Mouse (Mus musculus) left cerebral cortex, adult 8-10 months (tissue): ENCODE measurements around the gene Gm20388. TPM values are rescaled to one million over a fixed set of nuclear protein-coding genes. Genes with fewer than 3 reads are reported as not detected.
"Not testable (repeated sequence)": the region's sequence is repeated elsewhere in the genome, so short reads cannot be mapped to it uniquely, and the experiment has no call there.

Experiments used
- DNase-seq, 2 experiments: peaks; one replicate each; pipeline ENCODE4 v3.0.0; 2022; ENCODE audit warnings: low spot score in 2 of 2
- total RNA-seq, 4 experiments: library from RNA; stranded (reverse); gene quantifications; 2 replicates each; pipeline ENCODE4 v1.2.4; 2022

Gene Gm20388
- total RNA-seq, 4 experiments from 2014 or later, result 10.4 to 20.8 (median 16.4) TPM

DNA sequence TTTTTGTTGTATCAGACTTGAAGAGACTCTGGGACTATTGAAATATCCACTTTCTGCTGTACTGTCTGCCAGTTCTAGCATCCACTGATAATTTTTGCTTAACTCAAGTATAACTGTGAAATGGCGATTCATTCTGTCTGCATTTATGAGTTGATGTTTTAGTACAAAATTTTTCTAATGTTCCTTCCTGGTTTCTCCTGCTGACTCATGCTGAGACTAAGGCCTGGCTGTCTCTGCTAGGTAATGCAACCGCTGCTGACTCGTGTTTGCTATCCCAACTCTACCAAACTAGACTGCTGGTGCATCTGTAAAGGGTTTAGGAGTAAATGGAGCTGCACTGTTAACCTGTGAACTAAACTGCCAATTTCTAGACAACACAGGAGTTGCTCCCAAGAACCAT lies 3556.8 kb downstream of the Gm20388 start:
- no peak for DNase-seq

DNA sequence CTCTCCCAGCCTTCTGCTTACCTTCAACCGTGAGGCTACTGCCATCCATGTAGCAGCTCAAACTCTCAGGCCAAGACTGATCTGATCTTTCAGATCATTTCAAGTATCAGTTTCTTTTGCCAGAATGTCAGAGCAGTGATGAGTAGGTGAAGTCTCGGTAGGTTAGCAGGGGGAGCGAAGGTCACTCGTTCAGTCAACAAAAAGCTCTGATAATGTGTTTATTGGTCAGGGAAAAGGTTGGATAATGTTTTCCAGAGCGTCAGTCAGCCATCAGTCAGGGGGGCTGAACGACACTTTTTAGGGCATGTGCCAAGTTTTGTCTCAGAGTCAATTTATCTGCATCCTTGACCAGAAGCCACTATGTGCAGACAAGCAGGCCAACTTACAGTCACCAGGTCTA lies 3562.3 kb downstream of the Gm20388 start:
- not testable (repeated sequence) for DNase-seq

DNA sequence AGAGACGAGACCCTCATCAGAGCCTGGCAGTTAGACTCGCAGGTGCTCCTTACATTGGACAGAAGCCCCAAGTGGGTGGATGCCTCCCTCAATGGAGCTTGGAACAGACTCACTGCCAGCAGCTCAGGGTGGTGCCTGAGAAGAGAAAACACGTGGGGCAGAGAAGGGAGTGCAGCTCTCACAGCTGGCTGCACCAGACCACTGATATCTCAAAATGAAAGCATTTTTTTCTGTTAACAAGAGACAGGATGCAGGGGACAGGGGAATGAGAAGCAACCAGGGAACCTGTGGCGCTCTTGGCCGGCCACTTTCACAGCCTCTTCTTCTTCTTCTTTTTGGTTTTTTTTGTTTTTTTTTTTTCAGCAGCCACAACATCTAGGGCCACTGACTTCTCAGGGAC lies 3563.9 kb downstream of the Gm20388 start:
- not testable (repeated sequence) for DNase-seq

DNA sequence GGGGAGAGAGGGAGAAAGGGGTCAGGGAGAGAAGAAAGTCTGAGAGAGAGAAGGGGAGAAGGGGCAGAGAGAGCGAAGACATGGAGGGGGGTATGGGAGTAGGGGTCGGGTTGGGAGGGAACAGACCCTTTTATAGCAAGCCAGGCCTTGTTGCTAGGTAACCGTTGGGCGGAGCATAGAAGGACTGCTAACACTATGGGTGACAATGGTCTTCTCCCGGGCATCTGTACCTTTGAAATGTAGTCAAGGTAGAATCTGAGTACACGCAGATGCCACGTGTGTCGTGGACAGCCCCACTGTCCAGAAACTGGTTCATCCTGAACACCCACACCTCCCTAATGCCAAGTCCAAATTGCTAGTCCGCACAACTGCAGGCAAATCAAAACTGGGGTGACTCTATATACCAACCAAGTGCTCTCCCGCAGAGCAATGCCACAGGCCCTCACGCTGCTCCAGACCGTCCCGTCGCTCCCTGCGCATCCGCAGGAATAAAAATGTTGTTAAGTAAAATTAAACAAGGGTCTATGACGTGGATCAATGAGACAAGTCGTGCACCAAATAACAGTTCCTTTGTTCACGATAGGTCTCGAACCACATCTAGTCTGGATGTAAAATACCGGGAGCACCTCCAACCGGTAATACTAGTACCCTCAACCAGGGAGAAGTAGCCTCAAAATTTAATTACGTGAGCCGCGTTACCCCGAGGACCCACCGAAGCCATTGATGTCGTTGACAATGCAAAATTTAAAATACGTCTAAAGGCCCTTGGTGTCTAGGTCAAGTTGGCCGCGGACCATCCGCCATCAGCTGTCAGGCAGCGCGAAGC lies 3566.5 kb downstream of the Gm20388 start:
- DNase-seq, result no peak

DNA sequence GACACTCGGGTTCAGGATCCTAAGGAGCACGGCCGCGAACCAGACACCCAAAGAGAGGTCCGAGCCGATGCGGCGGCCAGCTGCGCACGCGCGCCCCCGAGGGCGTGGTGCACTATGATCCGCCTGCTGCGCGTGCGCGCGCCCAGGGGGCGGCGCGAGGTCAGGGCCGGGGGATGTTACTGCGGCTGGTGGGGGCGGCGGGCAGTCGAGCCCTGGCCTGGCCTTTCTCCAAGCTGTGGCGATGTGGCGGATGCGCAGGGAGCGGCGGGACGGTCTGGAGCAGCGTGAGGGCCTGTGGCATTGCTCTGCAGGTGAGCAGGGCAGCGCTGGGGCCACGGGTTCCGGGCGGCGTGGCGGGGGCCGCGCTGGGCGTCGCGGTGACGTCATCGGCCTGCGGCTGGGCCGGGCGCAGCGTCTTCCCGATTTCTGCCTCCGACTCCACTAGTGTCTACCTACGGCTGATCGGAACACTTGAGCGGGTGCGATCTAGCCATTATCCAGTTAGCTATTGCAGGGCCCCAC lies 3567.2 kb downstream of the Gm20388 start, which contains the start of gene Afg3l1:
Gene Afg3l1 (plus strand): TSS at position 167 of the 522 bp plus-strand sequence.
- peak; percentile 91 to 95 for DNase-seq

DNA sequence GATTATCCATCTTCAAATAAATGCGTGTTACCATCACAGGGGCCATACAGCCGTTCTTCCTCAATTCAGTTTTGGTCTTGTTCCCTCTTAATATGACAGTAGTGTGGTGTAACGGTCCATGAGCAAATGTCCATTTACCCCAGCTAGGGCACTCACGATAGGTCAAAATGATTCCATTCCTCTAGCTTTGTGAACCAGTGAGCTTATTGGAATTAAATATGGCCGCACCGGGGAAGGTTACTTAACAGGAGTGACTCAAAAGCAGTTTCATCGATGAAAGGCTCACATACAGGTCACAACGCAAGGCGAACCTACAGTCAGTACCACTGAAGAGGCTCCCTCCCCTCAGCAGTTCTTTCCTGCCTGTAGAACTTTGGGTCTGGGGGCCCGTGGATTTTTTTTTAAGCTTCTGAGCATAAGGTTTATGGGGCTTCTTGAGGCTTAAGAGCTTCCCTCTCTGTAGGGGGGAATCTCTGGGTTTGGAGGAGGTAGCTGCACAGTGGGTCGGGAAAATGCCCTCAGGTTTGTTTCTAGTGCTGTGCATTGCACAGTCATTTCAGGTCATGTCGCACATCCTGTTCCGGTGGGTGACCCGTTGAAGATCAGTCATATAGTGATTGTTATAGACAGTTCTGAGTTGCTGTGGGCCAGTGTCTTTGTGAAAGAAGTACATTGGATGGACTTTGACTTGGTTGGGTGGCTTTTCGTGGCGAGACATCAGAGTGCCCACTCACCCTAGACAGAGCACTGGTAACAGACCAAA lies 3568.0 kb downstream of the Gm20388 start:
- peak in 1 of 2 experiments; percentile 14 for DNase-seq

DNA sequence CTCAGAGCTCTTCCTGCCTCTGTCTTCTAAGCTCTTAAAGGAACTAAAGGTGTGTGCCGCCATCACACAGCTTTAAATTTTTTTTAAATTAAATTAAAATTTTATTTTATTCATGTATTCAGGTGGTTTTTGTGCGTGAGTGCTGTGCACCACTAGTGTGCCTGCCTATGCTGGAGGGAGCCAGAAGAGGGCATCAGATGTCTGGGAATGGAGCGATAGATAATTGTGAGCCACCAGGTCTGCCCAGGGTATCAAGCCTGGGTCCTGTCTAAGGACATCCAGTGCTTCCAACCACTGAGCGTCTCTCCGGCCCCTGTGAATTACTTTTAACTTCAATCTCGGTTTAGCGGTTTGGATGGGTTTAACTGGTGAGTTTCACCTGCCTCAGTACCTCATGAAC lies 3572.0 kb downstream of the Gm20388 start:
- no peak for DNase-seq

DNA sequence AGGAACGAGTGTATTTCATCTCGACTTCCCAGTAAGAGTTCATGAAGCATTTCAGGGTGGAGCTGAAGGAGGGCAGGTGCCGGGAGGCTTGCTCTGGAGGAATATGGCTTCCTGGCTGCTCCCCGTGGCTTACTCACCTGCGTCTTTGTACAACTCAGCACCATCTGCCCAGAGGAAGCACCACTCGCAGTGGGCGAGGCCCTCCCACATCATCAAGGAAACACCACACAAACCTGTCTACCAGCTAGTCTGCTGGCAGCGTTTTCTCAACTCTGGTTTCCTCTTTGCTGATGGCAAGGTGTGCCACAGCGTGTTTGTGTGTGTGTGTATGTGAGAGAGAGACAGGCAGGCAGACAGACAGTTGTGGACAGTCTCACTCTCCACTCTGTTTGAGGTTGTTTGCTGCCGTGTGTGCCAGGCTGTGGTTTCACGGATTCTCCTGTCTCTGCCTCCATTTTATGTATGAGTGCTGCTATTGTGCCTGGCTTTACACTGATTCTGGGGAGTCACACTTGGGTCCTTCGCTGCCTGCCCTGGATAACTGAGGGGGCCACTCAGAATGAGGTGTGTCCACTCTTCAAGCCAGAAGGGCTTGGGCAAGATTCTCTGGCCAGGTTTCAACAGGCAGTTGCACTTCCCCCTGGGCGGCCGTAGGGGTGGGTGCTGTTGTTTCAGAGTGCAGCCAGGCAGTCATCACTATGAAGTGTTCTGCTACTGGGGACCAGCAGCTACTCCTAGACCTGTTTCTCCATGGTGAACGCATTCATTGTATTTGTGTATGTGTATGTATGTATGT lies 3580.8 kb downstream of the Gm20388 start:
- DNase-seq, result no peak

DNA sequence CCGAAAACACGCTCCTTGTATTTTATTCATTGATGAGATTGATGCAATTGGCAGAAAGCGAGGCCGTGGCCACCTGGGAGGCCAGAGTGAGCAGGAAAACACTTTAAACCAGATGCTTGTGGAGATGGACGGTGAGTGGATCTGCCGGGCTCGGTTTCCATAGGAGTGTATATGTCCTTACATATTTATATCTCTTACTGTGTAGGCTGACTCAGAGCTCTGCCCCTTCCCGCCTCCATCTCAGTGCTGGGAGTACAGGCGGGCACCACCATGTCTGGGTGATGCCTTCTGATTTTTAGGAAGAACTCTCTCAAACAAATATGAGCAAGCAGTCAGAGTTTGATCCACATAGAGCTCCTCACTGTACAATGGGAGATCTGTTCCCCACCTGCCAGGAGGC lies 3582.3 kb downstream of the Gm20388 start:
- no peak for DNase-seq

DNA sequence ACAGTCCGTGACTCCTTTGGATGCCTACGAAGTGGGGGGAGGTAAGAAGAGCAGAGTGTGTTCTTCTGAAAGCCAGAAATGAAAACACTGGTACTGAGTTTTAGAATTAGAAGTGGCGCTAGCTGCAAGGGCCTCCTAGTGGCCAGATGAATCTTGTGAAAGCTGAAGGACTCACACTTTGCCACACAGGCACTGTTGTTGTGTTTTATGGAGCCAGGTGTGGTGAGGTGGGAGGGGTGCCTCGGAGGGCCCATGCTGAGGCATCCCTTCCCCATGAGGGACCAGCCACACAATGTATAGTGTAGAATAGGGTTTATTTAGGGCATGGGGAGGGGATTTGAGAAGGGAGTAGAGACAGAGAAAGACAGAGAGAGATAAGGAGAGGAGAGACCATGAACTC lies 3587.1 kb downstream of the Gm20388 start:
- no peak for DNase-seq

DNA sequence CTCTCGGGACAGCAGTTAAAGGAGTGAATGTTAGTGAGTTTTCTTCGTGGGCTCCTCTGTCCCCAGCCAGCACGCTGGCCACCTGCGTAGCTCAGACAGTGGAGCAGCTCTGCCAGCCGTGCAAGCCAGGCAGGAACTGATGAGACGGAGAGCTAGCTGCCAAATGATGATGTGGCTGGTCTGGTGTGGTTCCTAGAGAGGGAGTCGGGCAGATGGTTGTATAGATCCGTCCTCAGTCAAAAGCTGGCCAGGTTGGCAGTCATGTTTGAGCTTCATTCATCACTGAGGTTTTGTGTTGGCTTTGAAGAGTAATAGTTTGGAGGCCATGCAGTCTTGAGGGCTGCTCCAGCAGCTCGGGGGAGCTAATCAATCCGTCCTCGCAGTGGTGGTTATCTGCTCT lies 3588.3 kb downstream of the Gm20388 start:
- DNase-seq, result no peak

DNA sequence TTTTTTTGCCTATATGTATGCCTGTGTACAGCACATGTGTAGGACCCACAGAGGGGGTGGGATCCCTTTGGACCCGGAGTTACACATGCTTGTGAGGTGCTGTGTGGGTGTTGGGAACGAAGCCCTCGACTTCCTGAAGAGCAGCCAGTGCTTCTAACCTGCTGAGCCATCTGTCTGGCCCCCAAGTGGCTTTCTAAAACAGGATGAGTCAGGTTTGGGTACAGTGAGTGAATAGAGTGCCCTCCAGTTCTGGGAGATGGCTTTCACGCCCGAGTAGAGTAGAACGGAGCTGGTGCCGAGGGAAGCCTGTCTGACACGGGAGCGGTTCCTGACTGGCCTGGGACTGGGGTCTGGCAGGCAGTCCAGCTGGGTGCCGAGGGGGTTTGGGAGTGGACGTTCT lies 3588.9 kb downstream of the Gm20388 start:
- DNase-seq, result no peak

DNA sequence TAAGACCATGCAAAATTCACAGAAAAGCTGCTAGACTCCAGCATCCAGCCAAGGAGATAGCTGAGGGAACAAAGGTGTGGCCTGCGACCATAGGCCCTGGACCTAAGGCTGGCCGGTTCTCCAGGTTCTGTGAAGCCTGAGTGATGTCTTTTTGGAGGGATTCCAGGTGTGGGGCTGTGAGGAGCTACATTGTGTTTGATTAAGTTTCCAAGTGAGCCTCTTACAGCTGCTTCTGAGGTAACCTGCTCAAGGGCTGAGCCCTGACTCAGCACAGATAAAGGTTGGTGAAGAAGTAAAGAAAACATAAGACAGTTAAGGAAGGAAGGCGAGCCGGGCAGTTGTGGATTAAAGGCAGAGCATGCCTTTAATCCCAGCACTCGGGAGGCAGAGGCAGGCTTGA lies 3591.6 kb downstream of the Gm20388 start:
- no peak for DNase-seq

DNA sequence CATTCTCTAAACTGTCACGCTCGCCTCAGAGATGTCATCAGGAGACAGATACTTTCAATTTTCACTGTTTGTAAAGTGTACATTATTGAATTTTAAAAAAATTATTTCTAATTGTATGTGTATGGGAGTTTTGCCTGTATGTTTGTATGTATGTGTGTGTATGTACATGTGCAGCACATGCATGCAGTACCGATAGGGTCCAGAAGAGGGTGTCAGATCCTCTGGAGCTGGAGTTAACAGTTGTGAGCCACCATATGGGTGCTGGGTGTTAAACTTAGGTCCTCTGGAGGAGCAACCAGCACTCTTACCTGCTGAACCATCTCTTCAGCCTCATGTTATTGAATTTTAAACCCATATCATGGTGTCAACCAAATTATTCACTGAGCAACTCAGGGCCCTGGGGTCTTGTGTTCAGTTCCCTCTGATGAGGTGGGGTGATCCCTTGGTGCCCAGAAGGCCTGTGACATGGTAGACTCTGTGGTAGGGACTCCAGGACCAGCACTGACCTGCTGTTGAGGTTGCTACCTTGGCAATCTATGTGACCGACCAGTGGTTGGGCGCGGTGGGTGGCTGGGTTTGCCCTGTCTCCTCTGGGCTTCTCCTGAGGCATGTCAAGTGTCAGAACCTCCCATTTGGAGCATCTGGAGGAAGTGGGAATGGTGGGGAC lies 3593.3 kb downstream of the Gm20388 start:
- DNase-seq, result no peak

DNA sequence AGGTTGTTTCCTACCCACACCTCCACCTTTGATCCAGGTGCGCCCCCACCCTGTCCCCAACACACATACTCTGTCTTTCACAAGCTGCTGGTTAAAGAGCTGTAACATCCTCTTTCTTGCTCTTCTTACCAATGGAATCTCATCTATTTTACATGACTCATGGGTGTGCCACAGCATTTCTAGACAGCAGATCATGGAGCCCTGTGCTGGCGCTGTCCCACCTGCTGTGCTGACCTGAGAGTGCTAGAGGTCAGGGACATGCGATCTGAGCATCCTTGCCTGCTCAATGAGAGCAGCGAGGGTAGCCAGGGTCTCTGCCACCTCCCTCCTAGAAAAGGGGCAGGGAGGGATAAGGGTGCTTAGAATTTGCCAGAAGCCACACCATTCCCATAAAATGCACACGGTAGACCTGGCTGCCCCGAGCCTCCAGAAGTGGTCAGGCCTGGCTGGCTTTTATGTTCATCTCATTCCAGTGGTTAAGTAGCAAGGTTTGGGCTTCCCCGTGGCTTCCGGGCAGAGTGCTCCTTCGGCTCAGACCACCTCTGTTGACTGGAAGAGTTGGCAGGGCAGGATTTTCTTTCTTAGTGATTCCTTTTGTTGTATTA lies 3594.1 kb downstream of the Gm20388 start:
- DNase-seq, result no peak

DNA sequence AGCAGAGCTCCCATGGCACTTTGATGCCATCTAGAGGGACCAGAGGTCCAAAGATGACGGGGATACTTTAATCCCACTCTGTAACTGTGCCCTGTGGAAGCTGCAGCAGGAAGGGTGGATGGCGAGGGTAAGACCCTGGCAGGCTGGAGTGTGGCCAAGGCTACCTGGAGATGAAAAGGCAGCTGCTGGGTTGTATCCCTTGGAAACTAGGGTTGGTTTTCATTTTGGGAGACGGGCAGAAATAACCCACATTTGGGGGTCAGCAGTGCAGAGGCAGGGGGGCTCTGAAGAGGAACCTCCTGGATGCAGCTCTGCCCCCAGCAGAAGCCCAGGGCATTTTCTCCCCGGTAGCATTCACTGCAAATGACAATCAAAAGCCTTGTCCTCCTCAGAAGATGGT lies 3594.6 kb downstream of the Gm20388 start:
- no peak for DNase-seq

DNA sequence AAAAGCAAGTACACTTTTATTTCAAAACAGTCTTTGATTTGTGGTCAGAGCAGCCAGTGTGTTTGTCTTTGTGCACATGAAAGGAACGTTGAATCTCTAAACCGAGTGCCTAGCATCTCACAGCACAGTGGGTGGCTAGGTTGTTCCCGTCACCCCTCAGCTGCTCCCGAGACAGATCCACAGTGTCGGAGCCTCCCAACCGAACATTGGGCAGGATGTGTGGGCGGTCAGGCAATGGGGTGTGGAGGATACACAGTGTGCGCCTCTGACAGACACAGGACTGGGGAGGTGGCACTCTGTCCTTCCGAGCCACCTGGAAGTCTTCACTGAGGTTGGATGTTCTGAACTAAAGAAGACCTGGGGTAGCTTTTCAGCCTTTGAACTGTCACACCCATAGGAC lies 3595.1 kb downstream of the Gm20388 start:
- no peak for DNase-seq

DNA sequence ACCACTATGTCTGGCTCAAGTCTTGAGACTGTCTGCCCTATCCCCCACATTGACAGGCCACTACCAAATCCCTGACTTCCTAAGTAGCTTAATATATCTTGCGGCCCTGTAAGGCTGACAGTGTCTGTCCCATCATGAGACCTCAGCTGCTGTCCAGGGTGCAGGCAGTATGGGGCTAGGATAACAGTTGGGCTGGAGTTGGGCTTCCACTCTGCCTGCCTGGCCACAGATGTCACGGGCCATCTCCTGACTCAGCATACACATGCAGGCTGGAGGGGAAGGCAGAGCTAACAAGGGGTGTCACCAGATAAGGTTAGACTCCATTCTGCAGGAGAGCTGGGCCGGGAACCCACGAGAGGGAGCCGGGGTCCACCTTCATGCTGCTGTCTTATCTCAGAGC lies 3596.5 kb downstream of the Gm20388 start:
- no peak for DNase-seq

DNA sequence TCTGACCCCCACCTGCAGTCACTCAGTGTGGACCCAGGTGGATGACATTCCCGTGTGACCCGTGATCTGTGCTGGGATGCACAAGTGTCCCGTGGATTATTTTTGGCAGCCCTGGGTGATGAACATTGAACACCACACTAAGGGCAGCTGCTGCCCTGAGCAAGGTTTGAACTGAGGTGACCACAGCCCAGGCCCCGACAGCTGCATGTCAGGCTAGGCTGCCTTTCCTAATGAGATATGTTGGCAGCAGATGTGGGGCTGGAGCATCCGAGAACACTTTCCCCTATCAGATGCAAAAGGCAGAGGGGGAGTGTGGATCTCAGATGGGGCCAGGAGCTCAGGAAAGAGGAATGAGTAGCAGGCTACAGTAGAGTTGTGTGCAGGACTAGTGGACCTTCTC lies 3600.2 kb downstream of the Gm20388 start:
- DNase-seq, result no peak

DNA sequence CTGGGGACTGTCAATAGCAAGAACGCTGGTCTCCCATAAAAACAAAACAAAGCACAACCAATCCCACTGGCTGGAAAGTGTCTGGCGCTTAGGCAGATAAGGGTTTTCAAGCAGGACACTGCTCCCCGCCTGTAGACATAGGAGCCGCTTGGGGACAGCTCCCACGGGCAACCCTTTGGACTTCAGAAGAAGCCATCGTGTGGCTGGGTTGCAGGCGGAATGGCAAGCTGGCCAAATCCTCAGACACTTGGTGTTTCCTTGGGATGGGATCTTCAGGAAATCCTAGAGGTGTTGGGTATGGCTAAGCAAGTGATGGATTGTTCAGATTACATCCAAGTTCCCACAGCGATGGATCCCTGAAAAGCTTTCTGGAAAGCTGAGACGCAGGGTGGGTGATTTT lies 3603.5 kb downstream of the Gm20388 start:
- no peak for DNase-seq
